In the genomic region with DNA sequence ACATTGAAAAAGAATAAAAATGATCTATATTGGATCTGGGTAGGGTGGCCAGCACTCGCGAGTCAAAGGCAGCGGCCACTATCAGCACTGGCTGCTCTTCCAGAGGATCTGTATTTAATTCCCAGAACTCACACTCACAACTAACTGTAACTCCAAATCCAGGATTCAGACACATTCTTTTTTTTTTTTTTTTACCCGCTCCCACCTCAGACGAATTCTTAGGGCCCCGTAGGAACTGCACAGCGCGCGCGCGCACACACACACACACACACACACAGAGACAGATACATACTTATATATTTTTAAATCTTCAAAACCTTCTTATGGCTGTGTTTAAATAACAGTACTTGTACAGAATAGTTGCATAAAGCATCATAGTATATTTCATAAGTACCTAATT, we compare ENCODE assay signal across 8 mouse cellular contexts. TPM values are rescaled to one million over a fixed set of nuclear protein-coding genes. Genes with fewer than 3 reads are reported as not detected.
DNase-seq lines count a peak whose midpoint lies in the region; ATAC-seq and TF ChIP-seq lines count a peak whose summit lies in the region.

No protein-coding gene starts in this region.

- 28% methylated on average over 11 of the region's 11 CpGs for WGBS in lung, postnatal 0 days
- 24% methylated on average over 11 of the region's 11 CpGs for WGBS in heart, embryonic 16.5 days
- 19% methylated on average over 11 of the region's 11 CpGs for WGBS in liver, postnatal 0 days (ENCODE audit: insufficient replicate concordance)

- no peak for DNase-seq in lung, postnatal 0 days (ENCODE audit: low spot score)
- DNase-seq in lung, postnatal 36 days = no peak
- no peak for DNase-seq in liver, postnatal 0 days
- DNase-seq in layer of hippocampus, adult 11-12 months (ENCODE audit: low spot score) = no peak
- DNase-seq in spleen, postnatal 36 days (ENCODE audit: low spot score in 2 of 2) = no peak

- TF ChIP-seq EP300 in lung, postnatal 0 days (IDR thresholded peaks at IDR 0.05) = no peak
- TF ChIP-seq EP300 in liver, postnatal 0 days (IDR thresholded peaks at IDR 0.05; ENCODE audit: low read depth) = no peak

- no peak for TF ChIP-seq CTCF in lung, postnatal 0 days (IDR thresholded peaks at IDR 0.05)
- no peak for TF ChIP-seq CTCF in liver, postnatal 0 days (IDR thresholded peaks at IDR 0.05; ENCODE audit: low read depth)

- ATAC-seq in lung, postnatal 0 days = 0 out of 2 replicates have a peak, but pooled peaks have one; percentile 1
- peak; percentile 16 for ATAC-seq in common myeloid progenitor, adult 5-6 weeks (replicated peaks; ENCODE audit: low read depth, poor library complexity, severe bottlenecking)
- ATAC-seq in heart, embryonic 16.5 days (replicated peaks; ENCODE audit: extremely low read depth, insufficient read depth, low FRiP score) = no peak
- peak; percentile 22; the same call in 1 of the 2 replicates for ATAC-seq in liver, postnatal 0 days
- ATAC-seq in frontal cortex, adult (ENCODE audit: low TSS enrichment) = no peak

- no peaks in the 10 kb centered on the region for H3K9me3 ChIP-seq in lung, postnatal 0 days (ENCODE audit: low read length)
- H3K9me3 ChIP-seq in heart, embryonic 16.5 days (replicated peaks; ENCODE audit: control insufficient read depth, low read length) = no peaks in the 10 kb centered on the region
- no peaks in the 10 kb centered on the region for H3K9me3 ChIP-seq in liver, postnatal 0 days (ENCODE audit: low read length)

- no peaks in the 10 kb centered on the region; the same call in 1 of the 2 replicates for H3K36me3 ChIP-seq in lung, postnatal 0 days (ENCODE audit: insufficient read depth, low read length)
- peaks cover 15% of the 10 kb centered on the region for H3K36me3 ChIP-seq in heart, embryonic 16.5 days (ENCODE audit: control insufficient read depth, insufficient read depth)
- H3K36me3 ChIP-seq in liver, postnatal 0 days (replicated peaks; ENCODE audit: insufficient read depth, low read length) = peaks cover 18% of the 10 kb centered on the region

- no peak overlapping the region for H3K27ac ChIP-seq in lung, postnatal 0 days (ENCODE audit: low read length)
- H3K27ac ChIP-seq in heart, embryonic 16.5 days (ENCODE audit: low read length) = peak overlapping the region; percentile 94
- peak overlapping the region; percentile 98 for H3K27ac ChIP-seq in liver, postnatal 0 days (ENCODE audit: low read depth)

- peaks cover 7% of the 10 kb centered on the region; the same call in 1 of the 2 replicates for H3K4me1 ChIP-seq in lung, postnatal 0 days (ENCODE audit: insufficient read depth, low read depth, low read length)
- H3K4me1 ChIP-seq in heart, embryonic 16.5 days (ENCODE audit: control insufficient read depth, insufficient read depth, low read length) = peaks cover 16% of the 10 kb centered on the region
- H3K4me1 ChIP-seq in liver, postnatal 0 days (ENCODE audit: insufficient read depth) = peaks cover 24% of the 10 kb centered on the region

- no peaks in the 10 kb centered on the region for H3K27me3 ChIP-seq in lung, postnatal 0 days (replicated peaks; ENCODE audit: insufficient read depth, low read length)
- H3K27me3 ChIP-seq in heart, embryonic 16.5 days (ENCODE audit: control insufficient read depth, insufficient read depth, low read length) = no peaks in the 10 kb centered on the region
- H3K27me3 ChIP-seq in liver, postnatal 0 days (ENCODE audit: insufficient read depth, low read length) = no peaks in the 10 kb centered on the region

- peak overlapping the region; percentile 97 for H3K4me3 ChIP-seq in lung, postnatal 0 days (ENCODE audit: low read depth, low read length)
- H3K4me3 ChIP-seq in heart, embryonic 16.5 days (ENCODE audit: low read length) = peak overlapping the region; percentile 98
- H3K4me3 ChIP-seq in liver, postnatal 0 days (ENCODE audit: low read depth, low read length) = peak overlapping the region; percentile 98

- peak overlapping the region; percentile 97 for H3K4me2 ChIP-seq in lung, postnatal 0 days (replicated peaks; ENCODE audit: low read depth, low read length)
- H3K4me2 ChIP-seq in heart, embryonic 16.5 days (ENCODE audit: low read depth, low read length) = peak overlapping the region; percentile 76
- H3K4me2 ChIP-seq in liver, postnatal 0 days (ENCODE audit: low read depth, low read length) = peak overlapping the region; percentile 79

- peak overlapping the region; percentile 88 for H3K9ac ChIP-seq in lung, postnatal 0 days (replicated peaks; ENCODE audit: low read depth)
- H3K9ac ChIP-seq in heart, embryonic 16.5 days (ENCODE audit: low read length) = peak overlapping the region; percentile 97
- H3K9ac ChIP-seq in liver, postnatal 0 days (replicated peaks) = peak overlapping the region; percentile 94

RNA-seq across cellular contexts. Expression of gene Atp13a1, which starts 0.6 kb away (rescaled TPM):
- 21.2 and 21.6 TPM in 2 replicates for polyA plus RNA-seq in lung, postnatal 0 days (2015; fragmentation: Nextera tagmentation; extraction: Ambion mirVana)
- 12.9 and 19.5 TPM in 2 replicates for total RNA-seq in common myeloid progenitor, adult 5-6 weeks (2017)
- 29.3 TPM in 2 replicates for polyA plus RNA-seq in heart, embryonic 16.5 days (2015; fragmentation: Nextera tagmentation; extraction: Ambion mirVana)
- polyA plus RNA-seq in liver, postnatal 0 days (2015; fragmentation: Nextera tagmentation; extraction: Ambion mirVana) = 12.9 and 13.8 TPM in 2 replicates

RNA-seq across cellular contexts. Expression of gene Zfp866, which starts 0.6 kb away (rescaled TPM):
- polyA plus RNA-seq in lung, postnatal 0 days (2015; fragmentation: Nextera tagmentation; extraction: Ambion mirVana) = 12.8 and 13.2 TPM in 2 replicates
- total RNA-seq in common myeloid progenitor, adult 5-6 weeks (2017) = 23.3 and 32.0 TPM in 2 replicates
- polyA plus RNA-seq in heart, embryonic 16.5 days (2015; fragmentation: Nextera tagmentation; extraction: Ambion mirVana) = 18.0 and 20.3 TPM in 2 replicates
- polyA plus RNA-seq in liver, postnatal 0 days (2015; fragmentation: Nextera tagmentation; extraction: Ambion mirVana) = 3.6 and 4.6 TPM in 2 replicates

RNA-seq across cellular contexts. Expression of gene Gm20422, which starts 15.7 kb away (rescaled TPM):
- 0.19 and 0.41 TPM in 2 replicates for polyA plus RNA-seq in lung, postnatal 0 days (2015; fragmentation: Nextera tagmentation; extraction: Ambion mirVana)
- total RNA-seq in common myeloid progenitor, adult 5-6 weeks (2017) = not detected in 2 replicates
- polyA plus RNA-seq in heart, embryonic 16.5 days (2015; fragmentation: Nextera tagmentation; extraction: Ambion mirVana) = 0.25 TPM in 1 of 2 replicates, not detected in the other
- polyA plus RNA-seq in liver, postnatal 0 days (2015; fragmentation: Nextera tagmentation; extraction: Ambion mirVana) = 0.18 and 0.86 TPM in 2 replicates

RNA-seq across cellular contexts. Expression of gene Gmip, which starts 18.1 kb away (rescaled TPM):
- polyA plus RNA-seq in lung, postnatal 0 days (2015; fragmentation: Nextera tagmentation; extraction: Ambion mirVana) = 8.4 and 8.6 TPM in 2 replicates
- 26.0 and 27.0 TPM in 2 replicates for total RNA-seq in common myeloid progenitor, adult 5-6 weeks (2017)
- polyA plus RNA-seq in heart, embryonic 16.5 days (2015; fragmentation: Nextera tagmentation; extraction: Ambion mirVana) = 9.3 and 9.8 TPM in 2 replicates
- 6.2 and 7.4 TPM in 2 replicates for polyA plus RNA-seq in liver, postnatal 0 days (2015; fragmentation: Nextera tagmentation; extraction: Ambion mirVana)

RNA-seq across cellular contexts. Expression of gene Lpar2, which starts 31.9 kb away (rescaled TPM):
- polyA plus RNA-seq in lung, postnatal 0 days (2015; fragmentation: Nextera tagmentation; extraction: Ambion mirVana) = 0.52 and 0.56 TPM in 2 replicates
- 1.4 and 1.5 TPM in 2 replicates for total RNA-seq in common myeloid progenitor, adult 5-6 weeks (2017)
- 0.20 and 0.21 TPM in 2 replicates for polyA plus RNA-seq in heart, embryonic 16.5 days (2015; fragmentation: Nextera tagmentation; extraction: Ambion mirVana)
- polyA plus RNA-seq in liver, postnatal 0 days (2015; fragmentation: Nextera tagmentation; extraction: Ambion mirVana) = 0.04 and 0.05 TPM in 2 replicates

Comparison
In these comparisons a context has a peak if more than half of its experiments do, and no peak if none do; other contexts are left out.
1. ATAC-seq: peak in lung, postnatal 0 days (single experiment), common myeloid progenitor, adult 5-6 weeks (single experiment) and liver, postnatal 0 days (single experiment); none in heart, embryonic 16.5 days (single experiment) and frontal cortex, adult (single experiment).
2. Peak in every context shown above with its lines, with median percentiles within 50 percentile points of each other: H3K4me2 ChIP-seq, H3K4me3 ChIP-seq and H3K9ac ChIP-seq.